Mouse (Mus musculus) erythroid progenitor cell, adult 5-6 weeks (primary cell): ENCODE results near the gene Vsig2. TPM values are rescaled to one million over a fixed set of nuclear protein-coding genes. Genes with fewer than 3 reads are reported as not detected.

Experiments used
- ATAC-seq: replicated peaks from 2 replicates; pipeline ENCODE4 v1.8.0; 2016; ENCODE audit warnings: moderate number of reproducible peaks, mild to moderate bottlenecking, moderate TSS enrichment, inconsistent platforms; ENCODE audit not compliant: poor library complexity, low FRiP score, severe bottlenecking
- total RNA-seq, 2 experiments: library from RNA; stranded (forward) in 1 of 2; stranded (reverse) in 1 of 2; fragments of 150-400 nt in 1 of 2; fragments of 186-747, 209-891 nt in 1 of 2; gene quantifications; 2 replicates each; pipeline versions ENCODE4 v1.2.3 to v1.2.4; 2015 to 2017; ENCODE audit warnings: low replicate concordance in 2 of 2

The Vsig2 gene
- total RNA-seq, 2 experiments from 2014 or later, result not detected

DNA sequence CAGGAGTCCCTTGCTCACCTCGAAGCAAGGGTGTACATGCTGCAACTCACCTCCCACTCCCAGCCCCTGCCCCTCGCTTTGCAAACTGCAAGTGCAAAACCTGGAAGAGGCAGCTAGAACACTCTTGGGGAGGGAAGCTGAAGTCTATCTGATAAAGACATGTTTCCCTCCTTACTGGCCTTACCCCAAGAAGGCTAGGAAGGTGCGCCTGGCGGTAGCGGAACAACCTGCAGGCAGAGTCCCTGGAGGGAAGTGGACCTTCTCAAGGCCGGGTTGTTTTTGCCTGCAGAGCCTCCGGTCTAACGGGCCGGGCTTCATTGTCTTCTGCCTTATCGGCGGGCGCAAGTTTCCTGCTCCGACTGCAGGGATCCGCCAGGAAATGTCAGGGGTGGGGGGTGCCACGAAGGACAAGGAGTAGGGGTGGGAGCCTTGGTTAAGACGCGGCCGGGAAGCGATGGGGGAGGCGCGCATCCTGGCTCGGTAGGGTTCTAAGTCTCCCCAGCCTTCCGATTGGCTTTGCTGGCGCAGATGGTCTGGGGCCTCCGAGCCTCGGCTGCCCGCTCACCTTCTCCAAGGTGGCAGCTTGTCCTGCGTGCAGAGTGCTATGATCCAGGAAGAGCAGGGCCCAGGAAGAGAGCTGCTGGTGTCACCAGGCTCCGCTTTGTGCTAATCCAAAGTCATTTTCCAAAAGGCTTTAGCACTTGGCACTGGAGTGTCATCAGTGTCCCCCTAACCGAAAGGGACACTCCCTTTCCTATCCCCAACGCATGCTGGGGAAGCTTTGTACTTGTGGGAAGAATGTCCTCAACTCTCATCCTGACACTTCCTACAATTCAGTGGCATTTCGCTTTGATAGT, 8.8 kb upstream of the Vsig2 start:
- no peak for ATAC-seq

DNA sequence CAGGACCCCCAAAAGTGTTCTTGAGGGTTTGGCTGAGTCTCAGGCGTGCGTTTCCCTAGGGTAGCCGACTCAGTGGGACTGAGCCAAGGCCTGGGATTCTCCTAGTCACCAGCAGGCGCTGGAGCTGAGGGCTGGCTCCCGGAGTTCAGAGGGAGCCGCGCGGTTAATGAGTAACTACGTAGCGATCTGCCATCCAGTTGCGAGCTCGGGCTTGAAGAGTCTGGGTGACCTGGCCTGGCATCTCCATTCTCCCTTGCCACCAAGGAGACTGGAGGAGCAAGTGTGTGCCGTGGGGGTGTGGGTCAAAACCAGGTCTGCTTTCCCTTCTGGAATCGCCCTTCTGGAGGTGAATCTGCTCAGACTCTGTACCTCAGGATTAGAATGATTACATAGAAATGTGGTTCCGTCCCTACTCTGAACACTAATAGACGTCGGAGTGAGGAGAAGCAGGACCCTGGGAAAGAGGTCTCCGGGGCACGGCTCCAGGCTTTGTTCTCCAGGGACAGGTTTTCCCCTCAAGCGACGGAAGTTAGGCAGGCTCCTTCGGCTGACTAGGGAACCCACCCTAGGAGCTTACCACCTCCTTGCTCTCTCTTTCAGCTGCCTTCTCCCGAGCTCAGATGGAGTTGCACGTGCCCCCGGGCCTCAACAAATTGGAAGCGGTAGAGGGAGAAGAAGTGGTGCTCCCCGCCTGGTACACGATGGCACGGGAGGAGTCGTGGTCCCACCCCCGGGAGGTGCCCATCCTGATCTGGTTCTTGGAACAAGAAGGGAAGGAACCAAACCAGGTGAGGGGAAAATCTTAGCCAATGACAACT, 8.0 kb upstream of the Vsig2 start:
- no peak for ATAC-seq

- no peak for ATAC-seq
Observed at GRCm38 (mm10) chr9:37536851-37537250, 2.2 kb upstream of the Vsig2 start.

- ATAC-seq, result no peak
Observed at GRCm38 (mm10) chr9:37537658-37538250, 1.3 kb upstream of the Vsig2 start.

DNA sequence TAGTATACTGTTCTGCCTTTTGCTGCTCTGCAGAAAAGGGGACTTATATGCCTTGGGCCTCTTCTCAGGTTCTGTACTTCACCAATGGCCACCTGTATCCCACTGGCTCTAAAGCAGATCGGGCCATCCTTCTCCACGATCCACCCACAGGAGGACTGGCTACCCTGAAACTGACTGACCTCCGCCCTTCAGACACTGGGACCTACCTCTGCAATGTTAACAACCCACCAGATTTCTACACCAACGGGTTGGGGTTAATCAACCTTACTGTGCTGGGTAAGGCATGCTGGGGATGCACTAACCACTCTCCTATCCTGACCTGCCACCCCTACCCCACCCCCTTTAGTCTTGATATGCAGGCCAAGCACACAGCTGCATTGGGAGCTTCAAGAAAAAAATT, 1.2 kb downstream of the Vsig2 start:
- no peak for ATAC-seq

DNA sequence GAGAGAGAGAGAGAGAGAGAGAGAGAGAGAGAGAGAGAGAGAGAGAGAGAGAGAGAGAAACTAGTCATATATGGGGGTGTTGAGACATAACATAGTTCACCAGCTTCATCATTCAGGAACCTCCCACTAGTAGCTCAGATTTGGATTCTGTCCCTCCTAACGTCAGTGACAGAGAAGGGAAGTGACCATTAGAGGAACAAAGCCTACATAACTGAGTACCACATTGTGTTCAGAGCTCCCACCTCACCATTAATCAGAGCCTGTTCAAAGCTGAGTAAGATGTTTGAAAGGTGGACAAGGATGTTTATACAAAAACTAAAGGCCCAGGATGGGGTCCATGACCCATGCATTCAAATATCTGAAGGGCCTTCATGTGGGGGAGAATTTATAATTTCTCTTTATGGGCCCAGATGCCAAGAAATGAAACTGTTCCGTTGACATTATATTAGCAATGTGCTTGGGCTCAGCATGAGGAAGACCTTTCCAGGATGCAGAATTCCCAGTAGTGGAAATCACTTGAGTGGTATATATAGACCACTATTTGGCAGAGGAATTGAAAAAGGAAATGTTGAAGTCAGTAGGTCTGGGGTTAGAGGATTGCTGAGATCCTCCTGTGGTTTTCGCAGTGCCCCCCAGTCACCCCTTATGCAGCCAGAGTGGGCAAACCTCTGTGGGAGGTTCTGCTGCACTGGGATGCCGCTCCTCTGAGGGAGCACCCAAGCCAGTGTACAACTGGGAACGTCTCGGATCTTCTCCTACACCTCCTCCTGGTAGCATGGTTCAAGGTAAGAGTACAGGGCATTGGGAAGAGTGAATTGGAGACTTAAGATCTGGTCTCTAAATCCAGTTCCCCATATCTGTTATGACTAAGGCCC, 1.9 kb downstream of the Vsig2 start:
- ATAC-seq, result no peak

DNA sequence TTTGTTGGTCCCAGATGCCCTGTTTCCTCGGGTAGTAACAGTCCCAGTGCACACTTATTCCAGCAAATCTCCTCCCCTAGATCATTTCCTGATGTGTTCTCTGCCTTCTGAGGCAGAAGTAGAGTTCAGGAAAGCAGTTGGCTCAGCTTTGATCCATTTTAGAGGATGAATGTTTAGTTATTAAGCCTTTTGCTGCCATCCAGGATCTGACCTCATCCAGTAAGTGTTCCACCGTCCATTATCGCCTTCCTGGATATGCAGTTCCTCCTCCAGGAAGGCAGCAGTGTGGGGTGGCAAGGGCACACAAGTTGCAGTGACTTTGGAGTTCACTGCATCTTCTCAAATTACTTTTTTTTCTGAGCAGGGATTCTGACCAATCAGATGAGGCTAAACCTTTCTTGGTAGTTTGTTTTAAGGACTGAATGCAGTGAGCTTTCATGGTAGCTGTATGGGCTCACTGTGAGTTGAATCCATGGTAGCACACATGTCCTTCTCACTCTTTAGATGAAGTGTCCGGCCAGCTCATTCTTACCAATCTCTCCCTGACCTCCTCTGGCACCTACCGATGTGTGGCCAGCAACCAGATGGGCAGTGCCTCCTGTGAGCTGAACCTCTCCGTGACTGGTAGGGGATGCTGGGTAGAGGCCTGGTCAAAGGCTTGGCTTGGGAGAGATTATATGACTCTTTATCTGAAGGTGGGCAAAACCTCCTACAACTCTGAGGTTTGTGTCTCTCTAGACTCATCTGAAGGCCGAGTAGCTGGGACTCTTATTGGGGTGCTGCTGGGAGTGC, 3.0 kb downstream of the Vsig2 start:
- no peak for ATAC-seq

DNA sequence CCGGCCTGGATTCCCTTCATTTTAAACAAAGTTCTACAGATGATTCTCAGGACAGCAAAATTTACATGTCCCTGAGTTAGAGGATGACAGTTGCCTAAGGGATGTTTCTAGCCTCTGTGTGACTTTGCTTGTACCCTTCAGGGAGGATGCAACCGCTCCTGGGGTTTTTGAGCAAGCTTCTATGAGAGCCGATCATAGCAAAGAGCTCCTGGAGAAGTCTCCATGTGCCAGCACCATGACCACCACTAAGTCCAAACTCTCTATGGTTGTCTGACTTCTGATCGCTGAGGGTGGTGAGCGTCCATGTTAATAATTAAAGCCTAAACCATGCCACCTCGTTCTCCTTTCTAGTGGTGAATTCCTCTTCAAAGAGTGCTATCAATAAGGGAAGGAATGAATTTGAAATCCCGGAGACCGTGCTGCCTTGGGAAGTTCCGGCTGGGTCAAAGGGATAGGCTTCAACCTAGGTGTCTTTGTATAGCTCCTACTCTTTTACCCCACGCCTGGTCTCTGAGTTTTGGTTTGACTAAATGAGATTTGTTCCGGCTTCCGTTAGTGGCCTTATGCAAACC, 4.9 kb downstream of the Vsig2 start:
- no peak for ATAC-seq

DNA sequence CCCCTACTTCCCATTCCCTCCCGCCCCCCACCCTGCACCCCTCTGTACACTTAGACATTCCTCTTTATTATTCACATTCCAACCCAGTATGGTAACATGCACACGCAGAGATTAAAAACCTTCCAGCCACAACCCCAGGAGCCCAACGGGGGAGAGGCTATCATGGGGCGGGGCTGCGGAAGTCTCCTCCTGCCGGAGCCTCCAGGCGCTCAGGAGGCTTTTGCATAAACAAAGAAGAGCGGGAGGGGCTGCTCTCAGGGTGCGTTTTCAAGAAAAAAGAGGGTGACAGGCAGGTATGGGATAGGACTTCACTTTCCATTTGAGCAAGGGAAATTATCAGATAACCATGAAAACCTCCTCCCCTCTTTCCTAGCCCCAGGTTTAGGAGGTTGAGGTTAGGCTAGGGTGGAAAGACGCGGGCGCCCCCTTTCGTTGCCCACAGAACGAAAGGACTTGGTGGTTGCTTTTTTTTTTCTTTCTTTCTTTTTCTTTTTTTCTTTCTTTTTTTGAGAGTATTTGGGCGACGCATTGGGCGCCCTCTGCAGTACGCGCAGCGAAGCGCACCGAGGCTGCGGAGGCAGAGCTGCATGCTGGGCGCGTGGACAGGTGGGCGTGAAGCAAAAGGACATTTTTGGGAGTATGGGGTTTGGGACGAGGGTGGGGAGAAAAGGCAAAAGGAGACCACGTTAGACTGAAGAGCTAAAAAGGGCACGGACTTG, 5.6 kb downstream of the Vsig2 start:
- ATAC-seq, result 0 out of 2 replicates have a peak, but pooled peaks have one; percentile 37

DNA sequence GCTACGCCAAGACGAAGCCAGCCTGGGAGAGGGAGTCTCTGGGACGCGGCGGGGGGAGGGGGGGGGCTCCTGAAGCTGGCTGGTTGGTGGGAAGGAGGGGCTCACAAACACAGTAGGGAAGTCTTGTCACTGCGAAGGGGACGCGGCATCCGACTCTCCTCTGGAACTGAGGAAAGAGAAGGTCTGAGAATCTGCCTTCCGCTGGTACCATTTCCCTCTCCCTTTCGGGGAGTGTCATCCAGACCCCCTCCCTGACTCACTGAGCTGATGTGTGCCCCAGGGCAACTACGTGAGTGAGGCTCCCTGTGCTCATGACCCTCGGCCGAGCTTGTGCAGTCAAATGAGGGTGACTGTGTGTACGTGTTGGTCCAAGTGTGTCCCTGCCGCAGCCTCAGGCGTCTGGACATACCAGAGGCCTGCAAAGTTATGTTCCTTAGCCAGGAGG, 6.1 kb downstream of the Vsig2 start:
- ATAC-seq, result no peak

GRCm38 (mm10) chr9:37545847-37546452, 6.9 kb downstream of the Vsig2 start:
- ATAC-seq, result no peak

- no peak for ATAC-seq
Observed at GRCm38 (mm10) chr9:37546889-37547288, 7.8 kb downstream of the Vsig2 start.

DNA sequence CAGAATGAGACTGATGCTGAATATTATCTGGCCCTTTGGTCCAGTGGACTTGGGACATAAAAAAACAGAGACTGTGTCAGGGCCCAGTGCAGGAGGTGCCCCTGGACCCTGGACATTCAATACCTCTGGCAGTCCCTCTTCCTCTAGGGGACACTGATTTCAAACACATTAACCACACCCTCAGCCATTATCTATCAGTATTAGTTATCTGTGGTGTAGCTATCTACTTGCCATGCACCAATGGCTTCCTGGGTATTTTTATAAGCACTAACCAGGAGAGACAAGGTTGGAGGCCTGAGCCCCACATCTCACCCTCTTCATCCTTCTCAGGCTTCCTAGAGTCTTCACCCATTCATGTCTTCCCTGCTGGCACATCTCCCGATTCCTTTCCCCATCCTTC, 11.4 kb downstream of the Vsig2 start:
- ATAC-seq, result no peak

DNA sequence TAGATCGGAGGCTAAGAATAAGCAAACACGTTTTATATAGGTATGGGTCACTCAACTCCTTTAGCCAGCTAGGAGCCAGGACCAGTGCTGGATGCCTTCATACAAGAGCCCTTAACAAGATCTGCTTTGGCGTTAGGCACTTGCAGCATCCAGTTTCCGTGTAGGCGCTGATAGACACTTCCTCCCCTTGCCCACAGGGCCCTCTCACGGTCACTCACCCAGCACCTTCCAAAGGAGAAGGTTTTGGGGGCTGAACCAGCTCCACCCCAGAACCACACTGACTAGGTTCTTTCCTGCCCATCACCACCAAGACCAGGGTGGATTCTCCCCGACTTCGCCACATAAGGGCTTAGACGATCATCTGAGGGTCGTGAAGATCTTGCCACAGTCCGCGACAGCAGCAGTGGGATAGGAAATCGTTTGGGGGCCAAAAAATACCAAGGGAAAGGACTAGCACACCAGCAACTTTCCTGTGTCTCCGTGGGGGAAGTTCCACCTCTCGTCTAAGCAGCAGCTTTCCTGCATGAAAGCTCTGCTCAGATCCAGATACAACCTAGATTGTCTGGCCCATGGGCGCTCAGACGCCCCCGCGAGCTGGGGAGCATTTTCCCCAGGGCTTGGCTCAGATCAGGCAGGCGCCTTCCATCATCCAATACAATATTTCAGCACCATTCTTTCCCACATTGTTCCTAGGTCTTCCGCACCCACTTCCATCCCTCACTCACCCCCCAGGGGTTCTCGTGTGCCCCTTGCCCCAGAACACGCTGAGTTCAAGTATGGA, 12.9 kb downstream of the Vsig2 start:
- no peak for ATAC-seq

DNA sequence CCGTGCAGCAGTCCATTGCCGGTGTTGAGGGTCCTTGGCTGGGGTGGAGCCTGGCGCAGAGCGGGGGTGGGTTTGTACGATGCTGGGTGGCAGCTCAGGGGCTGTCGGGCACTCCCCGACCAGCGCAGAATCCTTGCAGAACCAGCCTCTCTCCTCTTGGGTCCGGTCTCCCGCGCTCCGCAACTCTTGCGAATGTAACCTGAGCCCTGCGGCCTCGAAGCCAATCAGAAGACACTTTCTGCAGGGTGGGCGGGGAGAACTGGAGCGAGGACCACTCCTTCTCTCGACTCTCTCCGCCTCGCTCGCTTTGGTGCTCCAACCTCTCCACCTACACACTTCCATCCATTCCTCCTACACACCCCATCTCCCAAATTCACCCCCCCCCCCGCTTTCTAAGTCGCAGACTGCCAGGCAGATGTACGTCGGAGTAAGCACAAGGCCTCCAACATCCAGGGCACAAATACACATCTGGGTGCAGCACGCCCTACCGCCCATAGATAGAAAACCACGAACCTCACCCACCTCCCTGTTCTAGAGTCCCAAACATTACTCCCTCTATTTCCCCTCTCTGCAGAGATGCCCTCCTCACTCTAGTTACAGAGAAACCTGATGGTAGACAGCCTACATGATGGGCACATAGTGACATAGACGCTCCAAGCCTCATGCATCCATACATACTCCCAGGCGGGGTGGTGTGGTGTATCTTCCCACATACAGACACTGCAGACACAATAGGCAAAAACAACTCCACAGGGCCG, 13.7 kb downstream of the Vsig2 start, which contains the start of gene Nrgn:
Gene Nrgn (minus strand): TSS at position 369 of the 758 bp plus-strand sequence.
- ATAC-seq, result peak; percentile 88

- no peak for ATAC-seq
Observed at GRCm38 (mm10) chr9:37554279-37554678, 15.2 kb downstream of the Vsig2 start.
